Mouse (Mus musculus) urinary bladder, postnatal 10 days (tissue): ENCODE results near the gene Prr12.

ENCODE experiments used
- DNase-seq: peaks from one replicate; pipeline ENCODE4 v3.0.0; 2022; ENCODE audit warnings: low spot score

Gene Prr12

DNA sequence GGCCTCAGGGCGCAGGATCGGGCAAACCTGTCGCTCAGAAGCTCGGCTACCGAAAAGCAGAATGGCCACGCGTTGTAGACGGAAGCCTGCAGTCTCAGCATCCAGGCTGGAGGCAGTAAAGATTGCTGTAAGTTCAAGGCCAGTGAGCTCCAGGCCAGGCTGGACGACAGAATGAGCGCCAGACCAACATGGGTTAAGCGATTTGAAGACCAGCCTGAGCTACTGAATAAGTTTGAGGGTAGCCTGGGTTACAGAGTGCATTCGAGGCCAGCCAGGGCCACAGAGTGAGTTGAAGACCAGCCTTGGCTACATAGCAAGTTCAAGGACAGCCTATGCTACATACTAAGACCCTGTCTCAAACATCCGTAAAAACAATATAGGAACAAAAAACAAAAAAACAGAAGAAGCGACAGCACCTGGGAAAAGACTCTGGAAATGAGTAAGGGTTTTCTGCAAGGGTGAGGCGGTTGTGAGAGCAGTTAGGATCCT lies 54.7 kb downstream of the Prr12 start:
- DNase-seq = no peak

DNA sequence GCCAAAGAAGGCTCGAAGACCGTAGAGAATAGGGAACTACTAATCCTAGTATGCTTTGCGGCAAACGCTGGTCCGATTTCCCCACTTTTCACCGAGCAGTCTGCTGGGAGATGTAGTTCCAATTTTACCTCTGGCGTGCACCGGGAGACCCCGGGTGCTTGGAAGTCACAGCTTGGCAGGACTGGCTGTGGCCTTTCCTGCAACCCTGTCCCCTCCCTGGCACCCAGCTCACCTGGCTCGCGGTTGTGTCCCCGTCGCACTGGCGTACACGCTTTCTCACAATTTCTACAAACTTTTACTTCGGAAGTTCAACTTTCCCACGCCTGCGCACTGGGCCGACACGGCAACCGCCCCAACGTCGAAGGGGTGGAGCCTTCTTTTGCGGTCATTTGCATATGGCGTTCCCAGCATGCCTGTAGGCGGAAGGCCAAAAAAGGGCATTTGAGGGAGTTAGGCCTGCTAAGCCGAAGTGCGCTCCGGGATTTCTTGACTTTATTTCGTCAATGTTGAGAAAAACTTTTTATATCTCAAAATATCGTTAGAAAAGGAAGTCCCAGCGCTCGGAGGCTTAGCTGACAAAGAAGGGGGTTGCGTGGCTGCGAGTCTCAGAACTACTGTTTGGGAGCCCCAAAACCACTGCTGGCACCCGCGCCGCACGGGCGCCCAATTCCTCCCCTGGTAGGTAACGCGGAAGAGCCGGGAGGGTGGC lies 55.3 kb downstream of the Prr12 start, which contains the start of gene Irf3:
Gene Irf3, plus strand, starts transcription at position 418 of the 709 bp plus-strand sequence.
- peak; percentile 89 for DNase-seq

GRCm38 (mm10) chr7:44996672-44997071 lies 56.0 kb downstream of the Prr12 start:
- DNase-seq = no peak

DNA sequence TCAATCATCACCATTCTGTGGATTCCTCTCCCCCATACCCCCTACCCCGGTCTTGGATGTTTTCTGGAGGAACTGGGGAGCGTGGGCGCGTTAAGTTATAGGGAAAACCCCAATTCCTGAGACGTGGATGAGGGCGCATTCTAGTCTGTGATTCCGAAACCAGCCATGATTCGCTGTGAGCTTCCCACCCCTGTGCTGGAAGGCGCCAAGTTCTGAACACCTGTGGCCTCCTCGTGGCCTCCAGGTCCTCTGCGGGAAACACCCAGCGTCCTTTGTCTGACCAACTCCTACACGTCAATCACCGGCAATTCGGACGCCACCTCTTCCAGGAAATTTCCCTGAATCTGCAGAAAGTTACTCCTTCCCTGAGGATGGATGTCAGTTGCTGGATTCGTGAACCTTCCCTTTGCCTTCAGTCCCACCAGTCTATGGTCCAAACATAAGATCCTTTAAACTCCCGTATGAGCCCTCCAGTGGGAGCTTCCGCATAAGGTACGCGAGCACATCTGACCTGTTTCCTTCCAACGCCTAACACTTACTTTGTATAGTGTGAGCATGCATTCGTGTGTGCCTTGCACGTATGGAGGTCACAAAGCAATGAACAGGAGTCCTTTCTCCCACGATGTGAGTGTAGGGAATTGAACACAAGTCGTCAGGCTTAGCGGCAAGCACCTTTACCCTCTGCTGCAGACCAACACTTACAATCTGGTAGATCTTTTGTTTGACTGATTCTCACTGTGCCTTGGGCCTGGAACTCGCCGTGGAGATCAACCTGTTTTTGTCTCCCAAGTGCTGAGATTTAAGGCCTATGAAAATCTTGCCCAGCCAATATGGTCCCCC lies 65.6 kb downstream of the Prr12 start:
- no peak for DNase-seq

DNA sequence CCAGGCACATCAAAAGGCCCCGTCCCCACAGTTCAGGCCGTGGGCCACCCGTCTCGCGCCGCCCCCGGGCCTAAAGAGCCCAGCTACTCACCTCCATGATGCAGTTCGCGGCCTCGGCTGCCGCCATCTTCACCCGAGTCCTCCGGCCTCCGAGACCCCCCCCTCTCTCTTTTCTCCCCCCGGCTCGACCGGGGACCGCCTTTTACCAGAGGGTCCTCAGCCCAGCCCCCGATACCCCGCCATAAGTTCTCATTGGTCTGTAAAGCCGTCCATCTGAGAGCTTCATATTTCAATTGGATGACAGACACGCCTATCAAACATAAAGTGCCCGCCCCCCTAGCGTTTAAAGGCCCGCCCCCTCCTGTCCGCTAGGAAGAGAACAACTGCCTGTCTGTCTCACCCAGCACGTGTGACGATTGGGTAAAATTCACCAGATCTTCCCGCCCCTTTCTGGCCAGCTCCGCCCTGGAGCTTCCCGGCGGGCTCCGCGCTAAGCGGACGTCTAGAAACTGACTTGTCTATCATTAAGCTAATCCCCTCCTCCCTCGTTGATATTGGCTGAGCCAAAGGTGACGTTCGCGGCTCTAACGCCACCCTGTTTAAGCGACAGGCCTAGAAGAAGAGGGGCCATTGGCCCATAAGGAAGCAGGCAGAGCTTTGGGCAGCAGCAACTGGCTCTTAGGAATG lies 66.3 kb downstream of the Prr12 start, which contains the start of gene Prmt1:
Gene Prmt1, minus strand, starts transcription at position 377 of the 687 bp plus-strand sequence.
- peak; percentile 87 for DNase-seq

DNA sequence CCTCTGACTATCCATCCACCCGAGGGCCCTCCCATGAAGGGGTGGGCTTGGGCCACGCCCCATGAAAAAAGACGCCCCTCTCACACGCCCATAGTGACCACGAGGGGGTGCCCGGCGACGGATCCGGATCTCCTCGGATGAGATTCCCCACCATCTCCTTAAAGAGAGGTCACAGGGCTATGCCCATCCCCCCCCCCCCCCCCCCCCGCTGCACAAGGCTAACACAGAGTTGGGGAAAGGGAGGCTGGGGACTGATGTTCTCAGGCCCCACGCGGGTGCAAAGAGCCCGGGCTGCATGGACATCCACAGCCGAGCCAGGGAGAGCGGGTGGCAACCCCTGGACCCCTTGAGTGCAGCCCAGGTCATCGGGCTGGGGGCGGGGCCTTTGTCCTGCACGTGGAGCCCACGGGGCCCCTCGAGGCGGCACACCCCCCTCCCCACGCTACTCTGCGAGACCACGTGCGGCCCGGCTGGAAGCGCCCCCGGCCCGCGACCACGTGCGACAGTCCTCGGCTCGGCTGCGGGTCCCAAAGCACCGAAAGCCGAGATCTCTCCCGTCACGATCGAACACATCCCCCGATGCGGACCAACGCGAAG lies 67.0 kb downstream of the Prr12 start:
- no peak for DNase-seq

DNA sequence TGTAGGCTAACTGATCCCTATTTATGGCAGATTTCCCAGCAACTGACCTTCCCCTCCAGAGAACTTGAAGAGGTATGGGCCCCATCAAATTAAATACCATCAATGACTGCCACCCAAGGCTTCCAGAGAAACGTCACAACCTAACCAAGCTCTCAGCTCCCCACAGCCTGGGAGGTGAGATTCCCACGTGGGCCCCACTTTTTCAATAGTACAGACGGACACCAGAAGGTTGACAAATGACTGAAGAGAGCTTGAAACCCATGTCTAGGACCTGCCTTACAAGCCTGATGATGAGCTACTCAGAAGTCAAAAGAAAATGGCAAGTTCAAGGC lies 67.9 kb downstream of the Prr12 start:
- DNase-seq = no peak

GRCm38 (mm10) chr7:44983944-44984832 lies 68.5 kb downstream of the Prr12 start:
- no peak for DNase-seq

GRCm38 (mm10) chr7:44983085-44983484 lies 69.6 kb downstream of the Prr12 start:
- peak; percentile 73 for DNase-seq

- DNase-seq = no peak
Observed at GRCm38 (mm10) chr7:44981539-44981938, 71.1 kb downstream of the Prr12 start.

- no peak for DNase-seq
Observed at GRCm38 (mm10) chr7:44978300-44978699, 74.4 kb downstream of the Prr12 start.
